Mouse (Mus musculus) neural tube, embryonic 10.5 days (tissue): Measurements from ENCODE around the gene Tns3.

ENCODE experiments used
- DNase-seq: peaks from one replicate; pipeline ENCODE4 v3.0.0-alpha.2; 2017; ENCODE audit warnings: low spot score; ENCODE audit errors: extremely low spot score

The Tns3 gene

DNA sequence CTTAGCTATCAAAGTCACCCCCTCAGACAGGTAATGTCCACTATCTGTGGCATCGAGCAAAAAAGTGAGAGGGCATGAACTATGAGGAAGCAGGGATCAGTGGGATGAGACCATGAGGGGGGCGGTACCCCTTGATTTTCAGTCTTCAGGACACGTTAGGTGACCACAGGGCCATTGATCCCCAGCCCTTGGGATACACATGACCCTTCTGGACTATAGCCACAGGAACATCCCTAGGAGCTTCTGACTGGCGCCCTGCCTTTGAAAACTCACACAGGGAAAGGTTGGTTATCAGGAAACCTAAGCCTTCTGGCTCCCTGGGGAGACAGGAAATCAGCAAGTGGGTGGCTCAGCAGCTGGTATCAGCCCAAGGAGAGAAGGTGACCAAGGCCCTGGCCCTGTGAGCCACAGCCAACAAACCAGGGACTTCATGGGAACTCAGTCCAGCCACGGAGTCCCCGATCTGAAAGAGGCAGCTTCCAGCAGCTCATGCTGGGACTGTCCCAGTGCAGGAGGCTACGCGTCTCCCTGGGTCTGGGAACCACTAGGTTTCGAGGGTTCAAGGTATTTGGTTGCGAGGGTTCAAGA, 12.8 kb downstream of the Tns3 start:
- no peak for DNase-seq

DNA sequence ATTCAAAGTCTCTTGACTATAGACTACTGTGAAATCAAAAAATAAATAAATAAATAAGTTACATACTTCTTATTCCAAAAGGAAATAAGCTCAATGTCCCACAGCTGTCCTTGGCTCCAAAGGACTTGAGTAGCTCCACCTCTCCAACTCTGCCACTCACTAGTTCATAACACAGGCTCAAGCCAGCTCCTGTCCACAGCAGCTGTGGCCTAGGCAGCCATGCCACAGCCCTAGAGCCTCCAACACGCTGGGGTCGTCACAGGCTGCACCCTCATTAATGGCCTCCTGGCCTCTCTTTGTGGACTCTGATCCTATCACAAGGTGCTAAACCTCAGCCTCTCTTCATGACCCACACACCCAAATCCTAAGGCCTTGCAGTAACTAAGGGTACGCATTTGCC, 18.7 kb downstream of the Tns3 start:
- DNase-seq, result no peak

DNA sequence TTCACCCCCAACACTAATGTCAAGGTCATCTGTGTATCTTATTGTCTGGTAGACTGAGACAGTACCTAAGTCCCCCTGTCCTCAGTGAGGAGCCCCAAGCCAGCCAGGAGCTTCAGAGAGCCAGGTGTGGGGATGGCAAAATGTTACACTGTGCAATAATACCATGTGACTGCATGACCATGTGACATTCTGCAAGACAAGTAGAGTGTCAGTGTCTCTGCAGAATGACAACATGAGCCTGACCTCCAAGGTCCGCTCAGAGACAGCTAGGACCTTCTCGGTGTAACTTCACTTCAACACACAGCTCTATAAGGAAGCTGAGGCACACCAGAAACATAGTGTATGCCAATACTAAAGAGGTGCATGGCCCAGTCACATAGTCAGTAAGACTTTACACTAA, 20.1 kb downstream of the Tns3 start:
- no peak for DNase-seq

DNA sequence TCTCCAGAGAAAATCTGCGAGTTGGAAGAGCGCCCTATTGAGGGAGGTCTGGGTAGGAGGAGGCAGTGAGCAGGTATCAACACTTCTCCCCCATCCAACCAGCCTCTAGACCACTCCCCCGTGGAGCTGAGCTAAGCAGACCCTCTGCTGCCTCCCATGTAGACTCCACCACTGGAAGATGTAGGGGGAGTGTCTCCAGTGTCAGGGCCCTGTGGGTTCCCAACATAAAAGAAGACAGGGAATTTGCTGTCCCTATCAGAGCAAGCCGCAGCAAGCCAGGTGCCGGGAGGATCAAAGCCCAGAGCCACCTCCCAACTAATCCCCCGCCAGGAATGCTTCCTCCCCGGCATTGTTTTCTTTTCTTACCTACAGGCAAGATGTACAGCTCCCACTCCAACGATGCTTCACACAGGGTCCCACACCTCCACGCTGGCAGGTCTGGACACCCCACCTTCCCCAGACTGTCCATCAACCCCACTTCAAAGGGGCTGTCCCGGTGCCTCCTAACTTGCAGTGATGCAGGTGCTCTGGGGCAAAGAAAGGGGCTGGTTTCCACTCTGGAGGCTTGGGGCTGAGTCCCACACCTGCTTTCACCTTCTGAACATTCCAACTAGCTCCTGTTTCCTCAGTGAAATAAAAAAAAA, 22.6 kb downstream of the Tns3 start:
- no peak for DNase-seq

DNA sequence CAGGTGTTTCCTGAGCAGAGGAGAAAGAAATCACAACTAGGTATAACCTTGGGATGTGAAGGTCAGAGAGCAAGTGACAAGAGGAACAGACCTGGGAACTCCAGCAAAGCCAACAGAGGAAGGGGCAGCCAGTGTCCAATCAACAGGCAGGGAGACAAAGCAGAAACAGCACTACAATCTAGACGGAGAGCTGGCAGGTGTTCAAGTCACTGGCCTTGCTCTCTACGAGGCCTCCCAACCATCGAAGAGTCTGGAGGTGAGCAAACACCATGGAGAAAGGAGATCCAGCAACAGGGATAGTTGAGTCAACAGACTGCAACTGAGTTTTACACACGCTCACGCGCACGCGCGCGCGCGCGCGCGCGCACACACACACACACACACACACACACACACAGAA, 24.6 kb downstream of the Tns3 start:
- DNase-seq, result no peak

DNA sequence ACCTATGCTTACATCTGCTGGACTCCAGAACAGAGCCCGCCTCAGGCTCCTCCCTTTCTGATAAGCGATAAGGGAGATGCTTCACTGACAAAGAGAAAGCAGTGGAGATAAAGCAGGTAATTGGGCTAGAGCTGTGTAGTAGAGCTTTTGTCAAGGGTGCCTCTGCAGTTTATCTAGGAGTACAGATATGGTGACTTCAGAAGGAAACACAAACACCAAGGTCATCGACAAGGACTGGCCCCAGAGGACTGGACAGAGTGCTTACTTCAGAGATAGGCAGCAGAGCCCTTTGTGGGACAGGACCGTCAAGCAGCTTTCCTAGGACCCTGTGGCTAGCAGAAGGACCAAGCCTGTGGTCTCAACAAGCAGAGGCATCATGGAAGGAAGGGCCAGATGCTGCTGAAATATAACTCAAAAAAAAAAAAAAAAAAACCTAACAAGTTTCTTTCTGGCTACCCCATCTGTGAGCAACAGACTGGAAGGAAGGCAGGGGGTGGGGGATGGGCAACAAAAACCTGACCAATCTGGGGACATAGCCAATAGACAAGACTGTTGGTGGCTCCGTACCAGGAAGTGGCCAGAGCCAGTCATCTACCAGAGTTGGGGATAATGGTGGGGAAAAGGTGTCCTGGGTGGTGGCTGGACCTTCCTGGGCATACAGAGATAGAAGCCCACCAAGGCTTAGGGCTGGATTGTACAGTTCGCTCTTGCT, 25.2 kb downstream of the Tns3 start:
- DNase-seq, result no peak

DNA sequence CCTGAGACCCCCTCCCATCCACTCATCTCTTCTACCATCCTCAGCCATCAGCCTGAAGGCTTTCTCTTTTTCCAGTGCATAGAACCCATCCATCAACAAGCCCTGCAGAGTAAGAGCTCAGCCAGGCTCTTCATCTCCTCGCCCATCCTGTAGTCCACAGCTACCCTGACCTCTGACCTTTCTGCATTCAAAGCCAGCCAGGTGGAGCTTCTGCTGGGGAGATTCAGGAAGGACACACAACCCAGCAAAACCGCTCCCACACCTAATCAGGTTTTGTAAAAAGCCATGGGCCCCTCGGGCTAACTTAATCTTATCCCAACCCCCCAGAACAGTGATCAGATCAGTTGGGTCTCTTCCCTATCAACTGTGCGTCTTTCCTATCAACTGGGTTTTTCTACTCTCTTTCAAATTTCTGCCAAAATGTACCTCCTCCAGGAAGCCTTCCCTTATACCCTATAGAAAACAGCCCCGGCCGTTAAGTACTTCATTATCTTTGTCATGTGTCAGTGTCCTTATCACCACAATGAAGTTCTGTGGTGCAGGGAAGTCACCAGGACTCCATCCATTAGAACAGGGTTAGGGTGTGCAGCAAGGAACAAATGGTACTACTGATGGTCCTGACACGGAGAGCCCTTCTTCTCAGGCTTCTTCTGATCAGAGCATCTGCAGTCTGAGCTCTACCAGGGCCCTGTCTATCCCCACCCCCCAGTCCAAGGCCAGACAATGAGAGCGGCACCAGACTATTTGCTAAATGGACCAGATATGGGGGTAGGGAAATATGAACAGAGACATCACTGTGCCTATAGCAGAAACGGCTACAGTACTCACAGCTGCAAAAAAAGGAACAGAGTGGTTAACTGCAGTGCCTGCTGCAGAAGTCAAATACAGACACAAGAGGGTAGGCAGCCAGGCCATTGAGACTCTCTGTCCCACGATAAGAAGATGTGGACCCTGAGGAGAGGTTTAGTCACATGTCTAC, 26.6 kb downstream of the Tns3 start:
- DNase-seq, result no peak

DNA sequence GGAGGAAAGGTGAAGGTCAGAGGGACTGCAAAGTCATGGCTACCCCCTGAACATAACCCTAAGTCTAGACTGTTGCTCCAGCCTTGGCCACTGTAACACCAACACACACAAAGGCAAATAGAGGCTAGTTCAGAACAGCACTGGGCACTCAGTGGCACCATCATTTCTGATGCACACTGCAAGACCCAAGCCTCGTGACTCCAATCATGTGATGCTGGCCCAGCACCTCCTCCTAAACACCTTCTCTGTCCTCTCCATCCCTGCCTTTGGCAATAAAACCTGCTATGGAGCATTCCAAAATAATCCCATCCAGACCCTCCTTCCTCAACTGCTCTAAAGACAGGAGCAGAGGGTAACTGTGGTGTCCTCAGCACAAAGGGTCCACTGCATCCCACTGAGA, 27.7 kb downstream of the Tns3 start:
- DNase-seq, result no peak

DNA sequence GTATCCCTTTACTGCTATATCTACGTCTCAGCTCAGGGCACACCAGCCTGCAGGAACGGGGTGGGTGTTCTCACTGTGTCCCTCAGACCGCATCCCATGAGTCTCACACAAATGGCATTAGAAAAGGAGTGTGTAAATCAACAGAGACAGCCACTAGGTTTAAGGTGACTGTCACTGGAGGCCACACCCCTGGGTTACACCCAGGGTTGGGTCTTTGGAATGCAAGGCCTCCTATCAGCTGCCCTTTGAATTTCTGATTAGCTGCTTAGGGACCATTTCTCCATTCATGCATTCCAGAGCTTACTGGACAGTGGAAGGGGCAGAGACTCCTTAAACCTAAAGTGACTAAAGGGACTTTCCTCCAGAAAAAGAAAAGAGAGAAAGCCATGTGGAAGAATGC, 28.6 kb downstream of the Tns3 start:
- no peak for DNase-seq

DNA sequence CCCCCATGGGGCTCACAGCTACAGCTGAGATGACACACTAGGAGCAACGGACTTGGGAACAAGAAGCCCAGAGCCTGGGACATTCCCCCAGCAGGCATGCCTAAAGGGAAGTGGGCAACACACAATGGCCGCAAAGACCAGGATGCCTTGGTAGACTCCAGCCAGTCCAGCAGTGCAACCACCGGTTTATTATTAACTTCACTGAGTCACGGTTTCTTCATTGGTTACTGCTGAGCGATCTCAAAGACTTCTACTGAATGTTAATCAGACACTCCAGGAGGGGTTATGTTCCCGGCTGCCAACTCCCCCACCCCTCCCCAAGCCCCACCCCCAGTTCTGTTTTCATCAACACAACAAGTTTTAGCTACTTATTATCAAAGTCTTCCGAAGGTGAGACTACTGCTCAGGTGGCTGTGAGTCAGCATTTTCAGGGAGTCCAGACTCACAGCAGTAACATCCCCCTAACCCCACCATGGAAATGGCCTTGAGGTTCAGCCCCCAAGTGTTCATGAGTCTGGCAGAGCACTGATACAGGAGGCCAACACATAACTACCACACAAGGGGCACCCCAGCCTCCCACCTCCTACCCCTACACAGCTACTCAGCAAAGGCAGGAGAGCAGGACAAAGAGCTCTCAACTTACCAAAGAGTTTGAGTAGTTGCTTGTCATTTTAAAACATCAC, 29.5 kb downstream of the Tns3 start:
- DNase-seq, result no peak

DNA sequence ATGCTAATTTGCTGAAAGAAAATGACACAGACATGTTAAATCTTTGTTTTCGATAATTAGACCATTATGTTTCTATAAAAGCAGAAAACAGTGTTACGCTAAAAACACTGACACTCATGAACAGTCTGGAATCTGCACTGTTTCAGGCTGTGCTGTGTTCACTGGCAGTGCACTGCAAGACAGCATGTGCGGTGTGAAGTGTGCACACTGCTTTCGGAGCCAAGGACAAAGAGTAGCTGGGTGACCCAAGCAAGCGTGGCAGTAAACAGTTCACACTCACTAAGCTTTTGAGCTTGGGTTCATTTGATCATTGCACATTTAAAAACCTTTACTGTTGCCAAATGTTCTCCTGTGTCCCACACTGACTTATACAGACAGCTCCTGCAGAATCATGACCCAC, 32.2 kb downstream of the Tns3 start:
- DNase-seq, result no peak

DNA sequence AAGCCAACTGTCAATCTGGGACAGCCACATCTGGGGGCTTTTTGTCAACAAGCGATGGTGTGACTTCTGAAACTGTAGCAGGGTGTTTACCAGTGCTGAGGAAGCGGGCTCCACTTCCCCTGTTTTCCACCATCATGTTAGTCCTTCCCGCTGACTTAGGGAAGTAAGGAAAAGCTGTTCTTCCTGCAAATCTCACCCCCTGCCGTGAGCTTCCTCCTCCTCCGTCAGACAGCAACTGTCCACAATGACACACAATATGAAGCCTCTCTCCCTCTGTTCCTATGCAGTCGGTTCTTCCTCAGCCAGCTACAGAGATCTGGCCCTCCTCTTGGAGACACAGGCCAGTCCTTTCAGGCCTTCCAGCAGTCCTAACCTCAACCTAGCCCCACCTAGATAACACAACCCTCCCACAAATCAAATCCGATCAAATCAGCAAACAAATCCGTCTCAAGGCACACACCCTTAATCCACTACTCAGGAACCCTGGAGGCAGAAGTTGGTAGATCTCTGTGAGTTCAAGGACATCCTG, 34.4 kb downstream of the Tns3 start:
- no peak for DNase-seq

DNA sequence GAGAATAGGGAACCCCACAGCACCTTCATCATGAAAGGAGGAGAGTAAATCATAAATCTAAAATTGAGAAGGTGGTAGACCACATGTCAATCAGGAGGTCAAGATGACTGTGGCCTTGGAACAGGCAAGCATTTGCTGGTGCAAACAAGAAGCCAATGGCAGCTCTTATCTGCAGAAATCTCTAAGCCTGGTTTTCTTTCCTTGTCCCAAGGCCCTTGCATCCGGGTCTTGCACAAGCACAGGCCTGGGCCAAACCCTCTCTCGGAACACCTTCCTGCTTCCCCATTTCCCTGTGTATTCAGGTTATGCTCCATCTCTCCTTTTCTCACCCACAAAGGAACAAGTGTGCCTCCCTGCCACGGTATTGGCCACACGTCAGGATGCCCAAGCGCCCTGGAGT, 35.0 kb downstream of the Tns3 start:
- no peak for DNase-seq

DNA sequence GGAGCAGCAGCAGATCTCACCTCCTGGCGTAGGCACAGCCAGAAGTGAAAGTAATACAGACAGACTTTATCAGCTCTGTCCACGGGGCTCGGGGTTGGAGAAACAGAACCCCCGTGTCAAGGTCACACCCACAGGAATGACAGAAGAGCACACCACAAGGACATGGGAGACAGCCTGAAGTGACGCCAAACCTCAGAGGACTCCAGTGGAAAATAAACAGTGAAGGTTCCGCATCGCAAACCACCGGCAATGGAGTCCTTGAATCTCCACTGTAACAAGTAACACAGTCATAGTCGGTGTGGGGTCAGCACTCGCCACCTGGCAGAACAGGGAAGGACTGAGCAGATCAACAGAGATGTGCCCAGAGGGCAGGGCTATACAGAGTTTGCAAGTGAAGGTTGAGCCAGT, 35.5 kb downstream of the Tns3 start:
- DNase-seq, result no peak

DNA sequence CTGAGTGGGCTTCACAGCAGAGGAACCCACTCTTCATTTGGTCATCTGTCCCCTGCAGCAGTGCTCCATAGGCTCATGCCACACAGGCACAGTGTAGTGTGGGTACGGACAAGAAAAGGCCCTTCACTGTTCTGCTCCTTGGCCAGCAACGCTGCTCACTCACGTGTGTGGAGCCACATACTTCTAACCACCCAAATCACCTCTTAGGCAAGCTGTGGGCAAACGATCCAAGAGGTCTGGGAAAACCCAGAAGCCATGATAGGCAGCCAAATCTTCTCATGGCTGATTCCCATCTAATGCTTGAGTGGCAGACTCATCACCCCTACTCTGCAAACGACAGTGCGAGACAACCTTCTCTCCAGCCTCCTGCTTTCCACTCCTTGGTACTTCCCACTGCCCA, 37.2 kb downstream of the Tns3 start:
- DNase-seq, result no peak

DNA sequence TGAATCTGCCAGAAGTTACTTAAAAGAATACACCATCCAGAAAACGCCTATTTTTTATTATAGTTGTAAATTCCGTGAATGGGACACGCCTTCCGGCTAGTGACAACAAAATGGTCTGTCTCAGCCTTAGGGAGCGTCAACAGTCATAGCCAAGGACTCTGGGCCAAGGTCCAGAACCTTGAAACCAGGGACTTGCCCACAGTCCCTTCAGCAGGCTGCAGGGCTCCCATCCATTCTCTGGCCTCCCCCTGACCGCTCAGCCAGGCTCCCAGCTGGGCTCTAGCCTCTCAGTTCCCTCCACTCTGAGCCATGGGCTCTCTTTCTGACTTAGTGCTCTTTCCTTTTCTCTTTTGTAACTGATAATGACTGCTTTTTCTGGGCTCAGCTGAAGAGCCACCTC, 37.6 kb downstream of the Tns3 start:
- DNase-seq, result no peak

DNA sequence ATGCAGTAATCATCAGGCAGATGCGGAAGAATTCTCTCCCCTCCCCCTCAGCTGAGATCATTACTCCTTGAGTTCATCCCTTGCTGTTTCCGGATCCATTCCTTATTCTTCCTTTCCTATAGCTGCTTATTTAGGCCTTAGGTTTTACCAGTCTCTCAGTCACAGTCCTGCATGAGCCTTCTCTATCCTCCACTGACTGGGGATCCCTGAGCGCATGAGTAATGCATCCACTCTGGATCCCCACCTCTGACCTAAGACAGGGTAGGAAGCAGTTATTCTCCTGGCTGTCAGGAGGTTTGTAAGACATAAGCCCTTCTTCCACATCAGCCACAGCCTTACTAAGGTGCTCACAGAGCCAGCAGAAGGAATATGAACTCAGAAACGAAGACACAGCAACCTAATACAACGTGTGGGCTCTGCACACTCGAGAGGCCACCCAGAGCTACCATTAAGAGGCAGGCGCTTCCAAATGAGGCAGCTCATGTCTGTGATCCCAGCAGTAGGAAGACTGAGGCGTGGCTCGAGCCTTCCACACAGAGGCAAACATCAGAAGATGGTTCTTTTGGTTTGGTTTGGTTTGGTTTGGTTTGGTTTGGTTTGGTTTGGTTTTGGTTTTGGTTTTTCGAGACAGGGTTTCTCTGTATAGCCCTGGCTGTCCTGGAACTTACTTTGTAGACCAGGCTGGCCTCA, 38.3 kb downstream of the Tns3 start:
- peak; percentile 45 for DNase-seq

DNA sequence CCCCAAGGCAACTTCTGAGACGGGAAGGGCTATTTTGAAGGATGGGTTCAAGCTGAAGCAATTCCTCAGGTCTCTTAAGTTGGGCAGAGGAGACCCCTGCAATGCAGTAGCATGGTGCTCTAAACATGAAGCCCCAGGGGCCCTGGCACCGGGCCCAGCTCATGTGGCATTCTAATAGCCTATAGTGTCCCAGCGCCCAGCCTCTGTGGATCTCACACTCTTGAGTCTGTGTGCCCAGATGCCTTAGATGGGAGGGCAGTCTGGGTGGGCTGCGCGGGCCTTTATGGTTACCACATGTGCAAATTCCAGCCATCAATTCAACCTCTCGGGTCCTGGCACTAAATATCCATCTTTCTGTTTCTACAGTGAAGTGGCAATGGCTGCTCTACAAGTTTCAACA, 38.9 kb downstream of the Tns3 start:
- peak; percentile 39 for DNase-seq

DNA sequence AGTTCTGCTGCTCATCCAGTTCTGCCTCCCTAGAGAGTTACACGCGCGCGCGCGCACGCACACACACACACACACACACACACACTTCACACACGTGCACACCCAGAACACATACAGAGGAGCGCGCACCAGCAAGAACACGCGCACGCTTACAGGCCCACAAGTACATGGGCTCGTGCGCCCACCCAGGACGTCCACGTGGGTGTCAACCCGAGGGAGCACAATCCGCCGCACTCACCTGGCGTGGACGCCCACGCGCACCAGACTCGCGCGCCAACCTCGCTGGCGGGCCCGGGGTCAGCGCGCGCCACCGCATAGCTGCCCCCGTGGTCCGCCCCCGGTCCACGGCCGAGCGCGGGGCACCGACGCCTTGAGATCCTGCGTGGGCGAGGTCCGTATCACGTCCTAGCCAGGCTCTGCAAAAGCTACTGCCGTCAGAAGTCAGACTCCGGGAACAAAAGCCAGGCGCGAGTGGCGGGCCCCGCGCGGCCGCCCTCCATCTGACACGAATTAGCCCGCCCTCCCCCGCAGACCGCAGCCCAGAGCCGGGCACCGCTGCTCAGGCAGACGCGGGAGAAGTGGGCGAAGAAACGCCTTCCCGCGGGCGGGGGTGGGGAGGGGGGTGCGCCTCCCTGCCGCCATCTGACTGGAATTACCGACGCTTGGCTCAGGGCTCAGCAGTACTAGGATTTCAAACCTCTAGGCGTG, 40.0 kb downstream of the Tns3 start:
- DNase-seq, result peak; percentile 72

DNA sequence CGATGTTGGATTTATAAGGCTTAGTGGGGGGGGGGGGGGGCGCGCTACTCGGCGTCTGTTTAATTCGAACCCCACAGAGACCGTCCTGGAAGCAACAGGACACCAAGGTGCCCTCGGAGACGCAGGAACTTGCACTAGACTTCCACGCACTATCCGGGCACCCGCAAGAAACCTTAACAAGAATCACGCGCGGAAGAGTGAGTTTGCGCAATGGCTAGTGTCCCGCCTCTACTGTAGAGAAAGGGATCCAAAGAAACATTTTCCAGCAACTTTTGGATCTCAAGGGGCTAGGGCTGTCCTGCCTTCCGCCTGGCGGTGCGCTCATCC, 40.5 kb downstream of the Tns3 start:
- no peak for DNase-seq
